10 mouse cellular contexts compared by ENCODE assay signal in genomic region chr16:36072410-36073011, GRCm38 (mm10). TPM values are rescaled to one million over a fixed set of nuclear protein-coding genes. Genes with fewer than 3 reads are reported as not detected.
DNase-seq lines count a peak whose midpoint lies in the region; ATAC-seq and TF ChIP-seq lines count a peak whose summit lies in the region.
"Had no signal": no experiment of that assay in that cellular context is flagged by ENCODE, and none has a peak within 500 bp of the region (broad histone marks: within the 10 kb centered on the region; RNA-seq: fewer than 3 reads in every experiment).

No protein-coding gene starts in this region.

- no peak for DNase-seq in lung, postnatal 25 days (ENCODE audit: low spot score)
- no peak for DNase-seq in forebrain, embryonic 11.5 days (ENCODE audit: low spot score)
- no peak for DNase-seq in right cerebral cortex, adult 18-20 months
- DNase-seq in cerebellum, postnatal 25 days, result no peak
- DNase-seq in layer of hippocampus, postnatal 36 days, result no peak

- no peaks in the 10 kb centered on the region for H3K9me3 ChIP-seq in lung, embryonic 16.5 days (ENCODE audit: control insufficient read depth, low read length)
- H3K9me3 ChIP-seq in forebrain, embryonic 11.5 days (ENCODE audit: control insufficient read depth, low read length), result no peaks in the 10 kb centered on the region
- no peaks in the 10 kb centered on the region for H3K9me3 ChIP-seq in limb, embryonic 13.5 days

- ATAC-seq in lung, embryonic 16.5 days (ENCODE audit: low read depth), result no peak
- no peak for ATAC-seq in forebrain, embryonic 11.5 days (replicated peaks; ENCODE audit: low FRiP score)
- no peak for ATAC-seq in limb, embryonic 13.5 days (ENCODE audit: low FRiP score, low read depth)

- H3K4me1 ChIP-seq in lung, embryonic 16.5 days (replicated peaks; ENCODE audit: control insufficient read depth, insufficient read depth, low read length), result peaks cover 19% of the 10 kb centered on the region
- peaks cover 14% of the 10 kb centered on the region for H3K4me1 ChIP-seq in forebrain, embryonic 11.5 days (replicated peaks; ENCODE audit: control insufficient read depth, insufficient read depth, low read length)
- H3K4me1 ChIP-seq in limb, embryonic 13.5 days, result peaks cover 32% of the 10 kb centered on the region
- H3K4me1 ChIP-seq in olfactory bulb, adult 2 months (ENCODE audit: control insufficient read depth, insufficient read depth, low read length), result peaks cover 2% of the 10 kb centered on the region; the same call in 1 of the 2 replicates

- peak overlapping the region; percentile 99 for H3K27ac ChIP-seq in lung, embryonic 16.5 days (ENCODE audit: low read length)
- H3K27ac ChIP-seq in forebrain, embryonic 11.5 days (ENCODE audit: low read depth, low read length), result no peak overlapping the region
- peak overlapping the region; percentile 97 for H3K27ac ChIP-seq in limb, embryonic 13.5 days
- H3K27ac ChIP-seq in olfactory bulb, adult 2 months (ENCODE audit: insufficient read depth, low read depth, low read length), result peak overlapping the region; percentile 97; the same call in 1 of the 2 replicates

- H3K4me3 ChIP-seq in lung, embryonic 16.5 days (ENCODE audit: low read length), result peak overlapping the region; percentile 85
- H3K4me3 ChIP-seq in forebrain, embryonic 11.5 days (ENCODE audit: low read depth, low read length), result peak overlapping the region; percentile 74
- peak overlapping the region; percentile 67 for H3K4me3 ChIP-seq in limb, embryonic 13.5 days
- peak overlapping the region; percentile 67 for H3K4me3 ChIP-seq in olfactory bulb, adult 2 months (ENCODE audit: insufficient read depth, low read depth, low read length)

- no peak for TF ChIP-seq CTCF in olfactory bulb, adult 2 months (IDR thresholded peaks at IDR 0.05; ENCODE audit: insufficient read depth, low read depth, low read length)

- peak overlapping the region; percentile 90 for H3K9ac ChIP-seq in lung, embryonic 16.5 days (ENCODE audit: low read length)
- H3K9ac ChIP-seq in forebrain, embryonic 11.5 days (ENCODE audit: low read length), result peak overlapping the region; percentile 92
- peak overlapping the region; percentile 85 for H3K9ac ChIP-seq in limb, embryonic 13.5 days

- no peak for TF ChIP-seq POLR2A in olfactory bulb, adult 2 months (IDR thresholded peaks at IDR 0.05; ENCODE audit: insufficient read depth, low read depth, low read length)

- no peaks in the 10 kb centered on the region for H3K36me3 ChIP-seq in lung, embryonic 16.5 days (ENCODE audit: control insufficient read depth, insufficient read depth, low read length)
- no peaks in the 10 kb centered on the region for H3K36me3 ChIP-seq in forebrain, embryonic 11.5 days (ENCODE audit: control insufficient read depth, insufficient read depth, low read length)
- H3K36me3 ChIP-seq in limb, embryonic 13.5 days, result peaks cover 3% of the 10 kb centered on the region; the same call in 1 of the 2 replicates

- no peaks in the 10 kb centered on the region for H3K27me3 ChIP-seq in lung, embryonic 16.5 days (ENCODE audit: control insufficient read depth, insufficient read depth, low read depth, low read length)
- no peaks in the 10 kb centered on the region for H3K27me3 ChIP-seq in forebrain, embryonic 11.5 days (ENCODE audit: control insufficient read depth, insufficient read depth, low read length)
- H3K27me3 ChIP-seq in limb, embryonic 13.5 days, result no peaks in the 10 kb centered on the region

- 25% methylated on average over 8 of the region's 8 CpGs for WGBS in lung, embryonic 16.5 days
- 30% methylated on average over 8 of the region's 8 CpGs for WGBS in forebrain, embryonic 11.5 days
- 26% methylated on average over 8 of the region's 8 CpGs for WGBS in limb, embryonic 13.5 days
- WGBS in olfactory bulb, adult 2 months, result 30% methylated on average over 8 of the region's 8 CpGs

- peak overlapping the region; percentile 79 for H3K4me2 ChIP-seq in lung, embryonic 16.5 days (ENCODE audit: low read depth, low read length)
- peak overlapping the region; percentile 48 for H3K4me2 ChIP-seq in forebrain, embryonic 11.5 days (ENCODE audit: low read depth, low read length, severe bottlenecking)
- peak overlapping the region; percentile 66 for H3K4me2 ChIP-seq in limb, embryonic 13.5 days (replicated peaks)

RNA-seq across cellular contexts. Expression of gene Ccdc58, which starts 1.0 kb away (rescaled TPM):
- 72.9 and 78.4 TPM in 2 replicates for polyA plus RNA-seq in lung, embryonic 16.5 days (2015; fragmentation: Nextera tagmentation; extraction: Ambion mirVana)
- polyA plus RNA-seq in forebrain, embryonic 11.5 days (2014; fragmentation: Nextera tagmentation; extraction: Ambion mirVana), result 86.6 and 93.6 TPM in 2 replicates
- polyA plus RNA-seq in limb, embryonic 13.5 days (2015; fragmentation: Nextera tagmentation; extraction: Ambion mirVana), result 87.5 and 91.8 TPM in 2 replicates
- polyA plus RNA-seq in olfactory bulb, adult 2 months (2012; ENCODE audit: insufficient read depth, insufficient read length, low replicate concordance, missing spikeins), result not detected in 2 replicates
- total RNA-seq in layer of hippocampus, postnatal 36 days (2021), result 10 to 100 TPM; 21.3 to 23.9 TPM

RNA-seq across cellular contexts. Expression of gene Fam162a, which starts 1.1 kb away (rescaled TPM):
- 296 and 318 TPM in 2 replicates for polyA plus RNA-seq in lung, embryonic 16.5 days (2015; fragmentation: Nextera tagmentation; extraction: Ambion mirVana)
- 307 and 308 TPM in 2 replicates for polyA plus RNA-seq in forebrain, embryonic 11.5 days (2014; fragmentation: Nextera tagmentation; extraction: Ambion mirVana)
- 413 and 417 TPM in 2 replicates for polyA plus RNA-seq in limb, embryonic 13.5 days (2015; fragmentation: Nextera tagmentation; extraction: Ambion mirVana)
- not detected in 2 replicates for polyA plus RNA-seq in olfactory bulb, adult 2 months (2012; ENCODE audit: insufficient read depth, insufficient read length, low replicate concordance, missing spikeins)
- 10 to 100 TPM; 81.1 to 82.7 TPM for total RNA-seq in layer of hippocampus, postnatal 36 days (2021)

RNA-seq across cellular contexts. Expression of gene Wdr5b, which starts 31.5 kb away (rescaled TPM):
- polyA plus RNA-seq in lung, embryonic 16.5 days (2015; fragmentation: Nextera tagmentation; extraction: Ambion mirVana), result 9.9 and 10.2 TPM in 2 replicates
- polyA plus RNA-seq in forebrain, embryonic 11.5 days (2014; fragmentation: Nextera tagmentation; extraction: Ambion mirVana), result 11.6 and 12.5 TPM in 2 replicates
- polyA plus RNA-seq in limb, embryonic 13.5 days (2015; fragmentation: Nextera tagmentation; extraction: Ambion mirVana), result 11.1 and 11.4 TPM in 2 replicates
- polyA plus RNA-seq in olfactory bulb, adult 2 months (2012; ENCODE audit: insufficient read depth, insufficient read length, low replicate concordance, missing spikeins), result not detected in 2 replicates
- total RNA-seq in layer of hippocampus, postnatal 36 days (2021), result 1 to 10 TPM; 5.4 to 5.8 TPM

RNA-seq across cellular contexts. Expression of gene Csta1, which starts 58.5 kb away (rescaled TPM):
- polyA plus RNA-seq in lung, embryonic 16.5 days (2015; fragmentation: Nextera tagmentation; extraction: Ambion mirVana), result 0.23 and 0.43 TPM in 2 replicates
- not detected in 2 replicates for polyA plus RNA-seq in forebrain, embryonic 11.5 days (2014; fragmentation: Nextera tagmentation; extraction: Ambion mirVana)
- 0.41 and 0.54 TPM in 2 replicates for polyA plus RNA-seq in limb, embryonic 13.5 days (2015; fragmentation: Nextera tagmentation; extraction: Ambion mirVana)
- not detected in 2 replicates for polyA plus RNA-seq in olfactory bulb, adult 2 months (2012; ENCODE audit: insufficient read depth, insufficient read length, low replicate concordance, missing spikeins)
- not detected for total RNA-seq in layer of hippocampus, postnatal 36 days (2021)
- total RNA-seq: adrenal gland, adult 18-20 months; layer of hippocampus, adult 18-20 months had no signal

Comparison
In these comparisons a context has a peak if more than half of its experiments do, and no peak if none do; other contexts are left out.
1. RNA of gene Ccdc58, which starts 1.0 kb away (polyA plus RNA-seq): 86.6 to 93.6 TPM in forebrain, embryonic 11.5 days, 87.5 to 91.8 TPM in limb, embryonic 13.5 days and 72.9 to 78.4 TPM in lung, embryonic 16.5 days; not detected in olfactory bulb, adult 2 months; every median in the first group is over 10 times any median in the second.
2. RNA of gene Fam162a, which starts 1.1 kb away (polyA plus RNA-seq): 413 to 417 TPM in limb, embryonic 13.5 days, 296 to 318 TPM in lung, embryonic 16.5 days and 307 to 308 TPM in forebrain, embryonic 11.5 days; not detected in olfactory bulb, adult 2 months; every median in the first group is over 100 times any median in the second.
3. RNA of gene Wdr5b, which starts 31.5 kb away (polyA plus RNA-seq): 11.6 to 12.5 TPM in forebrain, embryonic 11.5 days, 11.1 to 11.4 TPM in limb, embryonic 13.5 days and 9.9 to 10.2 TPM in lung, embryonic 16.5 days; not detected in olfactory bulb, adult 2 months; every median in the first group is over 10 times any median in the second.
4. Peak in every context shown above with its lines, with median percentiles within 50 percentile points of each other: H3K4me2 ChIP-seq, H3K4me3 ChIP-seq and H3K9ac ChIP-seq.